Mouse (Mus musculus) kidney, postnatal 0 days (tissue): ENCODE results near the gene Cox5b. TPM values are rescaled to one million over a fixed set of nuclear protein-coding genes. Genes with fewer than 3 reads are reported as not detected.
"Not testable (repeated sequence)": the region's sequence is repeated elsewhere in the genome, so short reads cannot be mapped to it uniquely, and the experiment has no call there.

ENCODE experiments used
- ATAC-seq: fragments of 200-750 bp; cut with Nextera tagmentation; replicated peaks from 2 replicates; pipeline ENCODE4 v1.8.0; 2017; ENCODE audit warnings: low read depth, moderate number of reproducible peaks, moderate TSS enrichment, moderate library complexity; ENCODE audit not compliant: low FRiP score
- DNase-seq: peaks from one replicate; pipeline ENCODE4 v3.0.0-alpha.2; 2016; ENCODE audit warnings: low spot score
- H3K27ac ChIP-seq: fragments of 300-500 bp; sonication (generic); 2 replicates; pipeline ENCODE4 v1.5.1; 2014; ENCODE audit warnings: mild to moderate bottlenecking
- H3K27me3 ChIP-seq: fragments of 300-500 bp; sonication (generic); 2 replicates; pipeline ENCODE4 v1.6.1; 2014; ENCODE audit warnings: low read length, mixed read lengths; ENCODE audit not compliant: insufficient read depth
- H3K36me3 ChIP-seq: fragments of 300-500 bp; sonication (generic); 2 replicates; pipeline ENCODE4 v1.6.1; 2014; ENCODE audit warnings: low read length, mixed read lengths; ENCODE audit not compliant: insufficient read depth
- H3K4me1 ChIP-seq: fragments of 300-500 bp; sonication (generic); replicated peaks from 2 replicates; pipeline ENCODE4 v1.6.1; 2014; ENCODE audit warnings: antibody characterized with exemption, low read length, mixed read lengths; ENCODE audit not compliant: insufficient read depth
- H3K4me2 ChIP-seq: fragments of 300-500 bp; sonication (generic); 2 replicates; pipeline ENCODE4 v1.6.1; 2014; ENCODE audit warnings: mild to moderate bottlenecking, low read length, moderate library complexity, mixed read lengths
- H3K4me3 ChIP-seq: fragments of 300-500 bp; sonication (generic); replicated peaks from 2 replicates; pipeline ENCODE4 v1.5.1; 2014; ENCODE audit warnings: low read depth, low read length
- H3K9ac ChIP-seq: fragments of 300-500 bp; sonication (generic); 2 replicates; pipeline ENCODE4 v1.6.1; 2014; ENCODE audit warnings: low read depth, low read length
- H3K9me3 ChIP-seq: fragments of 300-500 bp; sonication (generic); replicated peaks from 2 replicates; pipeline ENCODE4 v1.6.1; 2016; ENCODE audit warnings: low read length, inconsistent platforms, mixed read lengths
- CTCF ChIP-seq: IDR thresholded peaks from 2 replicates; pipeline ENCODE4 v1.5.1; 2016; ENCODE audit warnings: antibody characterized with exemption, low read depth, mild to moderate bottlenecking, moderate library complexity
- WGBS: fragments of 180-500 bp; shearing (Covaris S2); extraction: QIAGEN DNeasy Blood & Tissue Kit; methylation state at CpG from one replicate; pipeline ENCODE4 v1.1.7; 2014; 5-methylcytosine and 5-hydroxymethylcytosine counted together
- polyA plus RNA-seq: library from polyadenylated mRNA; unstranded; fragments of >200 nt; fragmentation: Nextera tagmentation; extraction: Ambion mirVana; gene quantifications from 2 replicates; pipeline ENCODE4 v1.2.1, GENCODE M21; 2015

Gene Cox5b
- polyA plus RNA-seq, 1 experiment from 2014 or later, result 1,147 TPM

DNA sequence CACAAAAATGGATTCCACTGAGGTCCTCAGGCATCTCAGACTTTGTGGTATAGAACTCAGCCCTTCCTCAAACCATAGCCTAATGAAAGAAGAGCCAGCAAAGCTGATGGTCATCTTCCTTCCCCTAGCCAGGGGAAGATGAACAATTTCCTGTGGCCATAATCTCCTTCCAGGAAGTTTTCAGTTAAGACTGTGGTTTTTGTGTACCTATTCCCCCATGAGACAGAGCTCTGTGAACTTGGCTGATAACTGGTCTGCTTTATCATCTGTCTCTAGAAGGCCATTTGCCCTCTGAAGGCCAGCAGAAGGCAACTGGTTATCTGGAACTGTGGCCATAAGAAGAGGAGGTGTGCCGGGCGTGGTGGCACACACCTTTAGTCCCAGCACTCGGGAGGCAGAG is 35.0 kb upstream of the Cox5b start:
- H3K4me2 ChIP-seq, result no peak overlapping the region
- DNase-seq (no peak), ATAC-seq (no peak)
- H3K27ac ChIP-seq, result no peak overlapping the region
- no peaks in the 10 kb centered on the region for H3K36me3 ChIP-seq
- H3K4me1 ChIP-seq, result no peaks in the 10 kb centered on the region
- H3K27me3 ChIP-seq, result no peaks in the 10 kb centered on the region
- TF ChIP-seq CTCF, result no peak
- H3K9me3 ChIP-seq, result no peaks in the 10 kb centered on the region
- H3K4me3 ChIP-seq, result no peak overlapping the region
- H3K9ac ChIP-seq, result no peak overlapping the region
- 96% methylated on average over 3 of the region's 3 CpGs for WGBS

- no peak overlapping the region for H3K4me3 ChIP-seq
- H3K27ac ChIP-seq, result no peak overlapping the region
- ATAC-seq (no peak), DNase-seq (no peak)
- no peaks in the 10 kb centered on the region for H3K36me3 ChIP-seq
- H3K27me3 ChIP-seq, result no peaks in the 10 kb centered on the region
- no peaks in the 10 kb centered on the region for H3K4me1 ChIP-seq
- no peaks in the 10 kb centered on the region for H3K9me3 ChIP-seq
- no peak for TF ChIP-seq CTCF
- no peak overlapping the region for H3K4me2 ChIP-seq
- WGBS, result 84% methylated on average over 4 of the region's 4 CpGs
- no peak overlapping the region for H3K9ac ChIP-seq
Observed at GRCm38 (mm10) chr1:36657658-36658415, 33.4 kb upstream of the Cox5b start.

DNA sequence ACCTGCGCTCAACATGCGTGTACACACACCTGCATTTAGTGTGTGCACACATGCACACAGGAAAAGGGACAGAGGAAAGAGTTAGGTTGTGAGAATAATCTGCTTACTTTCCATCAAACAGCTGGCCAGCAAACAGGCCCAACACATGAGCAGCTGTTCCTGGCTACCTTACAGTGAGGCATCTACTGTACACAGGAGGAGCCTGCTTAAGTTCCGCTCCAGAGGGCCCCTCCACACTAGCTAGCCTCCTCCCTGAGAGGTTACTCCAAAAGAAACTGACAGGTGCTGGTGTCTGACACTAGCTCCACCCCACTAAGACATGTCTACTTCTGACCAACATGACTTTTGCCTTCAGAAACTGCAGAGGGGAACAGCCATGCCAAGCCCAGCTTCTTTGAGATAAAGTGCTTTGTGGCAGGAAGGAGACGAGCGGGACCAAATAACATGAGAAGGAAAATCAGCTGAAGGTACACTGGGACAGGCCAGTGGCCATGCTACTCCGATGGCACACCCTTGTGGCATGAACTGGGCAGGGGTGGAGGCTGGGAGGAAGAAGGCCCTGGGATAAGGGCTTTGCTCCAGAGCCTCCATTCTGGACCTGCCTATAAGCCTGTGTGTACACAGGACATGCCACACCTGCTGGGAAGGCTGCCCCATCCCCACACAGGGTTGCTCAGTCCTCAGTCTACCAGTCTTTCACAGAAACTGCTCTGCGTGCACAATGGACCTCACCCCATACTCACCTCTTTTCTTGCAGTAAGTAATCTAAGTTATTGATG is 32.4 kb upstream of the Cox5b start:
- Histone ChIP-seq H3K4me1 (no peaks in the 10 kb centered on the region), H3K27me3 (no peaks in the 10 kb centered on the region), H3K36me3 (no peaks in the 10 kb centered on the region), H3K4me2 (no peak overlapping the region), H3K9me3 (no peaks in the 10 kb centered on the region), H3K27ac (no peak overlapping the region), H3K9ac (no peak overlapping the region), H3K4me3 (no peak overlapping the region)
- WGBS, result 65% methylated on average over 7 of the region's 7 CpGs
- TF ChIP-seq CTCF, result no peak
- ATAC-seq (no peak), DNase-seq (no peak)

- H3K36me3 ChIP-seq, result no peaks in the 10 kb centered on the region
Observed at GRCm38 (mm10) chr1:36664457-36664856, 26.8 kb upstream of the Cox5b start.

DNA sequence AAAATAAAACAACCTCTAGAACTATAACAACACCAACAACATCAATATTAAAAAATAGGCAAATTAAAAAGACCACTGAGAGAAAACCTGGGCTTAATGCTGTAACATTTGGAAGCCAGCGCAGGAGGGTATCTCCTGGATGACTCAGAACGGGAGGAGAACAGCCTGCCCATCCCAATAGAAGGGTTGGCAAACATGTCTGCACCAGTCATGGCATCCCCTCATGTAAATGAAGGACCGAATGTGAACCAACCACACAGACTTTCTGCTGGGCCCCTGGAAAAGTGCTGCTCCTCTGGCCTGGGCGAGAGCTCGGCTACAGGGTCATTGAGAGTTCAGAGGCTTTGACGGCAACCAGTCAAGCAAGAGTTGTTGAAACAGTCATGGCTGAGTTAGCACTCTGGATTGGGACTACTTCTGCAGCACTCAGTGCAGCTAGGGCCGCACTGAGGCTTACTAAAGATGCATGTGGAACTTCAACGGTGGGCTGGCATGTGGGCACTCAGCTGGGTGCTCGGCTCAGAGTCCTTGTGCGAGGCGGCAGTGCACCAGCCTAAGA is 26.0 kb upstream of the Cox5b start:
- DNase-seq (peak; percentile 77), ATAC-seq (peak; percentile 85)
- Histone ChIP-seq H3K9me3 (no peaks in the 10 kb centered on the region), H3K4me1 (peaks cover 11% of the 10 kb centered on the region; the same call in 1 of the 2 replicates), H3K27ac (peak overlapping the region; percentile 75), H3K4me2 (no peak overlapping the region), H3K9ac (no peak overlapping the region), H3K4me3 (no peak overlapping the region), H3K27me3 (no peaks in the 10 kb centered on the region), H3K36me3 (no peaks in the 10 kb centered on the region)
- WGBS, result 48% methylated on average over 11 of the region's 11 CpGs
- no peak for TF ChIP-seq CTCF

More at GRCm38 (mm10) chr1:36664457-36664856, 26.8 kb upstream of the Cox5b start:
- Histone ChIP-seq H3K4me3 (no peak overlapping the region), H3K9ac (no peak overlapping the region), H3K9me3 (no peaks in the 10 kb centered on the region), H3K4me1 (peaks cover 11% of the 10 kb centered on the region; the same call in 1 of the 2 replicates), H3K4me2 (no peak overlapping the region), H3K27me3 (no peaks in the 10 kb centered on the region), H3K27ac (peak overlapping the region; percentile 75; the same call in 1 of the 2 replicates)
- 67% methylated on average over 4 of the region's 4 CpGs for WGBS
- ATAC-seq (no peak), DNase-seq (peak; percentile 31)
- peak; percentile 61 for TF ChIP-seq CTCF

GRCm38 (mm10) chr1:36665934-36666333 is 25.3 kb upstream of the Cox5b start:
- no peaks in the 10 kb centered on the region for H3K36me3 ChIP-seq
- no peak for TF ChIP-seq CTCF
- peaks cover 11% of the 10 kb centered on the region; the same call in 1 of the 2 replicates for H3K4me1 ChIP-seq
- WGBS, result 25% methylated on average over 4 of the region's 4 CpGs
- peak overlapping the region; percentile 75 for H3K27ac ChIP-seq
- H3K27me3 ChIP-seq, result no peaks in the 10 kb centered on the region
- H3K9ac ChIP-seq, result no peak overlapping the region
- H3K9me3 ChIP-seq, result no peaks in the 10 kb centered on the region
- DNase-seq (no peak), ATAC-seq (no peak)
- no peak overlapping the region for H3K4me2 ChIP-seq
- no peak overlapping the region for H3K4me3 ChIP-seq

DNA sequence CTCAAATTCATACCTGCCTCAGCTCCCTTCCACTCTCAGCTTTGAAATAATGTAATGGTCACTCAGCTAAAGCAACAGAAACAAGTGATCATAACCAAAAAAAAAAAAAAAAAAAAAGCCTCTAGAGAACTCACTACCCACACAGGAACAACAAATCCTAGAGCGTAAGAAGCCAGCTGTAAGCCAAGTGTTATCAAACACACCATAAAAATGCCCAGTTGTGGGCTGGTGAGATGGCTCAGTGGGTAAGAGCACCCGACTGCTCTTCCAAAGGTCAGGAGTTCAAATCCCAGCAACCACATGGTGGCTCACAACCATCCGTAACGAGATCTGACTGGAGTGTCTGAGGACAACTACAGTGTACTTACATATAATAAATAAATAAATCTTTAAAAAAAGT is 23.2 kb upstream of the Cox5b start:
- H3K27ac ChIP-seq, H3K27me3 ChIP-seq, H3K9ac ChIP-seq, H3K4me2 ChIP-seq, H3K4me3 ChIP-seq, ATAC-seq, H3K36me3 ChIP-seq, H3K9me3 ChIP-seq, DNase-seq: not testable (repeated sequence)
- H3K4me1 ChIP-seq, result peaks cover 11% of the 10 kb centered on the region; the same call in 1 of the 2 replicates
- 50% methylated on average over 4 of the region's 4 CpGs for WGBS
